Mouse (Mus musculus): ENCODE data around the gene Mrps16. TPM values are rescaled to one million over a fixed set of nuclear protein-coding genes. Genes with fewer than 3 reads are reported as not detected.
A peak's percentile ranks its signal among the peaks of the same experiment; 100 is the strongest.

Mrps16 gene
- polyA plus RNA-seq, 1 experiment from 2014 or later: 68.0 TPM

DNA sequence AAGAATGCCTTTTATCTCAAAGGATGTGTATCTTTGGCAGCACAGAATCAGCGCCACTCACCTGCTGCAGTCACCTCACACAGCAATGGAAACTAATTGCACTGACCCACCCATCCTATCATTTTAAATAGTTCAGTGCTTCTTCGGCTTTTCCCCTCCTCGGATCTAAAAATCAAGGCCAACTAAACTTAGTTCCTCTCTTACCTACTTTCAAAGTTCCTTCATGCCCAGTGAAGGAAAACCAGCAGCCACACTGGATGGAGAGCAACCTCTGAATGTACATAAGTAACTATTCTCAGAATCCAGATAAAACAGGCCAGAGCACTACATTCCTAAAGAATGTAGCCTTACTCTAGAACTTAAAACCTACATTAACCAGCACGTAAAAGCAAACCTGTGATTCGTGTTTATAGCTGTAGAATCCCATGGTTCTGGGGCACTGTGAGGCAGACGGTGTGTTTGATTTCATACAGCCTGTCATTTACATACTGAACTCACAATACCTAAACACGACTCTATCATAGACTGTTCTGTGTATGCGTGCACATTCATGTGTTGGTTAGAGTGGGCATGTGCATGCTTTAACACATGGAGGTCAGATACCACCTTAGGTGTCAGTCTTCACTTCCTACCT, 3.9 kb downstream of the Mrps16 start:
- WGBS: 91% methylated on average over 8 of the region's 8 CpGs
- Histone ChIP-seq H3K36me3 (peaks cover 32% of the 10 kb centered on the region), H3K4me2 (replicated peaks) (peak overlapping the region; percentile 90), H3K4me3 (peak overlapping the region; percentile 78; the same call in 1 of the 2 replicates), H3K9ac (peak overlapping the region; percentile 79; the same call in 1 of the 2 replicates), H3K27ac (no peak overlapping the region), H3K4me1 (peaks cover 37% of the 10 kb centered on the region), H3K27me3 (replicated peaks) (no peaks in the 10 kb centered on the region), H3K9me3 (no peaks in the 10 kb centered on the region)
- ATAC-seq (ENCODE audit: low FRiP score, low read depth): no peak

DNA sequence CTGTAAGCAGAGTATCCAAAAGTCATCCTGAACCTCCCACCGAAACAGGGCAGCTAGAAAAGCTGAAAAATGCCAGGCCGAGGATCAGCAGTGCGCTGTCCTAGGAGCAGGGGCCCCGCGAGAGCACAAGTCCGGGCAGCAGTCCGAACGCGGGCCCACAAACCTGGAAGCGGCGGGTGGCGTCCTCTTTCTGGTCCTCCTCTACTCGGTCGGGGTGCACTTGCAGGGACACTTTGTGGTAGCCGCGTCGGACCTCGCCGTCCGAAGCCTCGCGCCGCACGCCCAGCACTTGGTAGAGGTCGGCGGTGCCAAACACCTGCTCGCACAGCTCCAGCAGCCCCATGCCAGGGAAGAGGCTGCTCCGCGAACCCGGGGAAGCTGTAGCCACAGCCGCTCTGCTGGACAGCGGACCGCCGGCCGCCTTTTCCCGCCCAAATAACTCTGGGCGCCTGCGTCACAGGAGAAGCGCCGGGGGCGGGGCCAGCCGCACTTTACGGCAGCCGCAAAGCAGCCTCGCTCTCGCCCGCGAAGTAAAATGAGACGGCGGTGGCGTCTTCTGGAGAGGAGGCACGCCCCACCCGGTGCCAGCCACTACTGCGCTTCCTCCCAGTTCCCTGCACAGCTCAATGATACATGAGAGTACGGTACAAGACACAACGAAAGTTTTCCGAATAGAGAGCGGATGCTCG, 4.8 kb downstream of the Mrps16 start, which contains the start of gene Dnajc9:
Dnajc9 (minus strand) TSS at position 470 of the 689 bp plus-strand sequence.
- ATAC-seq (ENCODE audit: low FRiP score, low read depth): peak; percentile 65
- Histone ChIP-seq H3K27me3 (replicated peaks) (no peaks in the 10 kb centered on the region), H3K9me3 (no peaks in the 10 kb centered on the region), H3K4me2 (replicated peaks) (peak within 1 kb of the TSS; percentile 90), H3K36me3 (peaks cover 41% of the 10 kb centered on the region), H3K27ac (0 out of 2 replicates have a peak within 1 kb of the TSS, but pooled peaks have one; percentile 42), H3K4me3 (peak within 1 kb of the TSS; percentile 78), H3K9ac (peak within 1 kb of the TSS; percentile 79), H3K4me1 (peaks cover 33% of the 10 kb centered on the region)
- WGBS: under 1% methylated on average over 59 of the region's 59 CpGs

DNA sequence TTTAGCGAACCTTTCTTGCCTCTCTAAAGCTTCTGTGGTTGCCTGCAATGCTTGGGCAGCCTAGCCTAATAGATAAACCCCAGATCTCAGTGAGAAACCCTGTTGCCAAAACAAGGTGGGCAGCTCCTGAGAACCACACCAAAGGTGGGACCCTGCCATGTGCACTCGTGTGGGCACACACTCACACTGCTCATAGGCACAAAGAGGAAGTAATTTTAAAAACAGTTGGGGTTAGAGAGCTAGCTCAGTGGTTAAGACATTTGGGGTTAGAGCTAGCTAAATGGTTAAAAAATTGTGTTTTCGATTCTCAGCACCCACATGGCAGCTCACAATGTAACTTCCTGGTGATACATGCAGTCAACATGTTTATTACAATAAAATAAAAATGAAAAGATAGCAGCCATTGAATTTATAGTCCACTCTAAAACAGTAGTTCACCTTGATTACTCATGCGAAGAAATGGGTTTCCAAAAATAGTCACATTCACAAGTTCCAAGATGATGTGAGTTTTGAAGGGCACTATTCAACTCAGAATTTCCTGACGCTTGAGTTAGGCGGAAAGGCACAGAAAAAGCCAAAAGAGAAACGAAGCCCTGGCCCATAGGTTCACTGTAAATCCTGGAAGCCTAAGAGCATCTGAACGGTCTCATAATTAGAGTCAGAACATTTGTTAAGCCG, 13.5 kb downstream of the Mrps16 start:
- Histone ChIP-seq H3K36me3 (peaks cover 66% of the 10 kb centered on the region), H3K27ac (no peak overlapping the region), H3K9me3 (no peaks in the 10 kb centered on the region), H3K4me2 (replicated peaks) (no peak overlapping the region), H3K27me3 (replicated peaks) (no peaks in the 10 kb centered on the region), H3K4me1 (no peaks in the 10 kb centered on the region), H3K9ac (no peak overlapping the region), H3K4me3 (no peak overlapping the region)
- no peak for ATAC-seq (ENCODE audit: low FRiP score, low read depth)
- WGBS: 92% methylated on average over 9 of the region's 9 CpGs

DNA sequence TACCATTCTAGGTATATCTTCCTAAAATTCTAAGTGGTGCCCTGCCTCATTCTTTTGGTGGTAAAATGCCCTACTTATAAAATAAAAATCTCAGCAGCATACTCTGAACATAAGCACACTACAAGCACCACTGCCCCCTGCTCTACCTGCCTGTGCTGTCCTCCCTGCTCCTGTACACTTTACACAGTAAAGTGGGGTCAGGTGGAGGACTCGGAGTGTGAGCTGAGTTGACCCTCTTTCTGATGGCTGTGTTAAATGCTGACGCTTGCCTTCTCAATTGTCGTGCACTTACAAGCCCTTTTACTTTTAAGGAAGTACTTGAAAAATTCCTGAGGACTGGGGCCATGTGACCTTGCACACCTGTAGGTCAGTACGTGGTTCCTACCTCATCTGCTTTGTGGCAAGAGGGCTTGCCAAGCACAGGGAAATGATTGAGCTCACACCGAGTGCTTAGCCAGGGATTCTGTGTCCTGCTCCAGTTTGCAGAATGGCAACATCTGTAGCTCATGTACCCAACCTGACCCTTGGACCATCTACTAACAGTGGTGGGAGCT, 14.3 kb downstream of the Mrps16 start:
- no peak for ATAC-seq (ENCODE audit: low FRiP score, low read depth)
- Histone ChIP-seq H3K4me3 (no peak overlapping the region), H3K36me3 (peaks cover 62% of the 10 kb centered on the region), H3K4me2 (replicated peaks) (no peak overlapping the region), H3K9me3 (no peaks in the 10 kb centered on the region), H3K27me3 (replicated peaks) (no peaks in the 10 kb centered on the region), H3K4me1 (no peaks in the 10 kb centered on the region), H3K27ac (no peak overlapping the region), H3K9ac (no peak overlapping the region)
- 93% methylated on average over 5 of the region's 5 CpGs for WGBS

DNA sequence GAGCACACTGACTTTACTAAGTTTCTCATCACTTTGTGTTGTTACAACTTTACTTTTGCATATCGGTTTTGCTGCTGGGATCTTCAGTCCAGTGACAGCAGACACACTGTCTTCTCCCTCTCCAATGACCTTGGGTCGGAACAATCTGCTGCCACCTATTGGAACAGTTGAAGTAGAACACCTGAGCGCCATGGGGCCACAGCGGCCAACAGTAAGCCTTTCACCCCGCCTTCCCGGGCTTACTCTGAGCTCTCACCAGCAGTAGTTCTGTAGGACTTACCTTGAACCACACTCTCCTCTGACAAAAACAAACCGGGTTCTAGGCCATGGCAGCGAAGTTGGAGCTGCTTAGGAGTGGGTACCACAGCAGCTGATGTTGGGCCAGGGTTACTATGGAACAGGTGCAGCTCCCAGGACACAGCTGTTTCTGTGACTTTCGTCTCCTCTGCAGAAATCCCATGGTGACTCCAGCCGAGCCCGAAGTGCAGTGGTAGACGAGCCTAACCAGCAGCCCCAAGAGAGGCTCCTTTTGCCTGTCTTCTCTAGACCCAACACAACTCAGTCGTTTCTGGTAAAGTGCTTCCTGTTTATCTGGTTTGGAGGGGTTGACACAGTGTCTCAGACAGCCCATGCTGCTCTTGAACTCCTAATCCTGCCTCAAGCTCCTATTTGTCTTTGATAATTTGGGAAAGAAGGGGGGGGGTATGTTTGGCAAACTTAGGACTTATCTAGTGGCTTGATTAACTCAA, 14.9 kb downstream of the Mrps16 start:
- Histone ChIP-seq H3K27me3 (replicated peaks) (no peaks in the 10 kb centered on the region), H3K9ac (no peak overlapping the region), H3K4me3 (no peak overlapping the region), H3K27ac (no peak overlapping the region), H3K9me3 (no peaks in the 10 kb centered on the region), H3K36me3 (peaks cover 56% of the 10 kb centered on the region), H3K4me1 (no peaks in the 10 kb centered on the region), H3K4me2 (replicated peaks) (no peak overlapping the region)
- no peak for ATAC-seq (ENCODE audit: low FRiP score, low read depth)
- WGBS: 43% methylated on average over 13 of the region's 13 CpGs

DNA sequence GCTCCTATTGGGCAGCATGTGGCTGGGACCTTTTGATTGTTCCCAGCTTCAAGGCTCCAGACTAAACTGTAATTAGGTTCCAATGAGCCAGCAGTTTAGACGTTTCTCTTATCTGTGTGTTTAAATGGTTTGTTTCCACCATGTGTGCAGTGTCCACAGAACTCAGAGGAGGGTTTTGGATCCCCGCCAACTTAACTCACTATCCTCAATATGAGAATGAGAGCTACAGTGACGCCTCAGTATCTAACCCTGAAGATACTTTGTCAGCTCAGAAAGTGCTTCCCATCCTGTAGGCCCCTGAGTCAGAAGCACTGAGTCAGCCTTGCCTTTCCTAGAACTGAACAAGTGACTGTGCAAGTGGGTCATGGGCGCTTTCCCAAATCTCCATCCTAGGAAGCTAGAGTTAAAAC, 16.3 kb downstream of the Mrps16 start:
- Histone ChIP-seq H3K27me3 (replicated peaks) (no peaks in the 10 kb centered on the region), H3K9ac (no peak overlapping the region), H3K9me3 (no peaks in the 10 kb centered on the region), H3K4me2 (replicated peaks) (no peak overlapping the region), H3K4me1 (no peaks in the 10 kb centered on the region), H3K4me3 (no peak overlapping the region), H3K36me3 (peaks cover 52% of the 10 kb centered on the region), H3K27ac (no peak overlapping the region)
- WGBS: 84% methylated on average over 4 of the region's 4 CpGs
- ATAC-seq (ENCODE audit: low FRiP score, low read depth): no peak

DNA sequence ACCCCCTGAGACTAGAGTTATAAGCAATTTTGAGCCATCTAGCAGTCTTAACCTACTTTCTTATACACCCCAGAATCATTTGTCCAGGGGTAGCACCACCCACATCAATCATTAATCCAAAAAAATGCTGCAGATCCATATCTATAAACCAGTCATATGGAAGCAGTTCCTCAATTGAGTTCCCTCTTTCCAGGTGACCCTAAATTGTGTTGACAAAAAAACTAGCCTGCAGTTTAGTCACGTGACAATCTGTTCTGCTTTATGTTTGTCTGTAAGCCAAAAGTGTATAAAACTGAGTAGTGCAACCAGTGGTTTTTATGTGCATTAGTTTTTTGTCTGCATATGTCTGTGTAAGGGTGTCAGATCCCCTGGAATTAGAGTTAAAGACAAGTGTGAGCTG, 21.6 kb downstream of the Mrps16 start:
- ATAC-seq (ENCODE audit: low FRiP score, low read depth): no peak
- Histone ChIP-seq H3K4me2 (replicated peaks) (no peak overlapping the region), H3K36me3 (peaks cover 40% of the 10 kb centered on the region), H3K4me1 (no peaks in the 10 kb centered on the region), H3K9me3 (no peaks in the 10 kb centered on the region), H3K27me3 (replicated peaks) (no peaks in the 10 kb centered on the region), H3K27ac (no peak overlapping the region), H3K9ac (no peak overlapping the region), H3K4me3 (no peak overlapping the region)
- 89% methylated on average over 1 of the region's 1 CpGs for WGBS

DNA sequence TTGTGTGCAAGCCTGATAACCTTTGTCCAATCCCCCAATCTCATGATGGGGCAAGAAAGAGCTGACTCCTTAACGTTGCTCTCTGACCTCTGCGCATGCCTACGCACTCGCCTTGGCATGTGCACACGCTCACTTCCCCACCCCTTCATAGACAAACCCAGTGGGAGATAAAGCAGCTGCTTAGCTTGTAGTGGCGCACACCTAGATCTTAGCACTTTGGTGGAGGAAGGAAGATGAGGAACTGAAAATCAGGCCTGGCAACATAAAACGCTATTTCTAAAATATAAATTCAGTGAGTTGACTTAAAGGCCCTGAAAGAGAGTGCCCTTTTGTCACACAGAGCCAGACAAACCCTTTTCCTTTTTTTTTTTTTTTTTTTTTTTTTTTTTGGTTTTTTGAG, 22.6 kb downstream of the Mrps16 start:
- H3K4me2 ChIP-seq (replicated peaks): no peak overlapping the region
- no peaks in the 10 kb centered on the region for H3K9me3 ChIP-seq
- peaks cover 38% of the 10 kb centered on the region for H3K36me3 ChIP-seq
- H3K27me3 ChIP-seq (replicated peaks): no peaks in the 10 kb centered on the region
- H3K27ac ChIP-seq: no peak overlapping the region
- WGBS: 86% methylated on average over 7 of the region's 7 CpGs
- no peak overlapping the region for H3K9ac ChIP-seq
- no peak for ATAC-seq (ENCODE audit: low FRiP score, low read depth)
- no peak overlapping the region for H3K4me3 ChIP-seq
- H3K4me1 ChIP-seq: no peaks in the 10 kb centered on the region

DNA sequence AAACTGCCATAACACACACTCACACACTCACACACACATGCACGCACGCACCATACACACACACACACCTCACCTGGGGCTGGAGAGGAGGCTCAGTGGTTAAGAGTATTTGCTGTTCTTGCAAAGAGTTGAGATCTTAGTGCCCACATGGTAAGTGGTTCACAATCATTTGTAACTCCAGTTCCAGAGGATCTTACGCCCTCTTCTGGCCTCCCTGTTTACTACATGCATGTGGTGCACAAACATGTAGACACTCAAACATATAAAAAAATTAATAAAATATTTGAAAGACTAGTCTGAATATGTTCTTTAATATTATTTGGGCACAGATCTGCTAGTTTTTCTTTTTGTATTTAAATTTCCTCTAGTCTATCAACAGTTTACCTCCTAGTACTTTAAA, 25.2 kb downstream of the Mrps16 start:
- 93% methylated on average over 3 of the region's 3 CpGs for WGBS
- no peaks in the 10 kb centered on the region for H3K27me3 ChIP-seq (replicated peaks)
- H3K4me3 ChIP-seq: no peak overlapping the region
- H3K4me1 ChIP-seq: no peaks in the 10 kb centered on the region
- H3K9ac ChIP-seq: no peak overlapping the region
- no peaks in the 10 kb centered on the region for H3K9me3 ChIP-seq
- H3K36me3 ChIP-seq: peaks cover 46% of the 10 kb centered on the region
- no peak overlapping the region for H3K4me2 ChIP-seq (replicated peaks)
- no peak for ATAC-seq (ENCODE audit: low FRiP score, low read depth)
- no peak overlapping the region for H3K27ac ChIP-seq

DNA sequence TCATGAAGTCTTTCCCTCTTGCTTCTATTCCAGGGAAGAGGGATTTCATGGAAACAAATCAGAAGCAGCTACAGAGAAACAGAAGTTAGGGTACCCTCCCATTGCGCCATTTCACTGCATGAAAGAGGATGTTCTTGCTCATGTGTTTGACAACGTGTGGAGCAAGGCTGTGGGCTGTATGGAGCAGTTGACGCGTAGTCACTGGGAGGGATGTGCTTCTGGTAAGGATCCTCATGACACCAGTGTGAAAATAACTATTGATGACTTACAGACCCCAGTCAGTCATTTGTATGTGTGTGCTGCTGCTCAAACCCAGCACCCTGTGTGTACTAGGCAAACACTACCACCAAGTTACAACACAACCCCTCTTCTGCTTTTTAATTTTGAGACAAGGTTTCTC, 30.2 kb downstream of the Mrps16 start:
- ATAC-seq (ENCODE audit: low FRiP score, low read depth): no peak
- Histone ChIP-seq H3K9ac (no peak overlapping the region), H3K4me1 (no peaks in the 10 kb centered on the region), H3K27me3 (replicated peaks) (no peaks in the 10 kb centered on the region), H3K4me2 (replicated peaks) (no peak overlapping the region), H3K4me3 (no peak overlapping the region), H3K27ac (no peak overlapping the region), H3K9me3 (no peaks in the 10 kb centered on the region), H3K36me3 (peaks cover 75% of the 10 kb centered on the region)
- WGBS: 94% methylated on average over 4 of the region's 4 CpGs

DNA sequence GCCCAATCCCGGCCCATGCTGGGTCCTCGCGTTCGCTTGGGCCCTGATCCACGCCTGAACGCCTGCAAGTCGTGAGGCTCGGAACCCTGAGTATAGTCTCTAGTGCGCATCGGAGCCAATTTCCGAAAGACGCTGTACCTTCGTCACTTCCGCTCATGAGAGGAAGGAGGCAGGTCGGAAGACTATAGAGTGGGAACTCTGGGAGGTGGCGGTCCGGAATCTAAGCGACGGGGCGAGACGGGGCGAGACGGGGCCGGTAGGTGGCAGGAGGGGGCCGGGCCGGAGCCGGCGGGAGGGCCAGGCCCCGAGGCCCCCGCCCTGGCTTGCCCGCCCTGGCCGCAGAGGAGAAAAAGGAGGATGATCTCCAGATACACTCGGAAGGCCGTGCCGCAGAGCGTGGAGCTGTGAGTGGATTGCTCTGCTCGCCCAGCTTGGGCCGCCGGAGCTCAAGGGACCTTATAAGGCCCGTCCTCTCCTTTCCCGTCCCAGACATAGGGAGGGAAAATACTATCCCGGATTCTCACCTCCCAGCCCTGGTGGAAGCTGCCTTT, 45.4 kb downstream of the Mrps16 start, which contains the start of the genes Ecd and Fam149b:
Ecd (minus strand) TSS at position 131 of the 551 bp plus-strand sequence.
Fam149b (plus strand) TSS at position 172 of the 551 bp plus-strand sequence.
- no peaks in the 10 kb centered on the region for H3K27me3 ChIP-seq (replicated peaks)
- H3K4me1 ChIP-seq: peaks cover 12% of the 10 kb centered on the region
- H3K4me2 ChIP-seq (replicated peaks): peak within 1 kb of the TSS; percentile 78
- H3K4me3 ChIP-seq: peak within 1 kb of the TSS; percentile 66
- peaks cover 24% of the 10 kb centered on the region for H3K36me3 ChIP-seq
- peak within 1 kb of the TSS; percentile 65 for H3K27ac ChIP-seq
- no peaks in the 10 kb centered on the region for H3K9me3 ChIP-seq
- peak; percentile 98 for ATAC-seq (ENCODE audit: low FRiP score, low read depth)
- under 1% methylated on average over 42 of the region's 42 CpGs for WGBS
- H3K9ac ChIP-seq: peak within 1 kb of the TSS; percentile 86

Measured in neural tube, embryonic 12.5 days (tissue).